Mouse (Mus musculus): Measurements from ENCODE around the gene Prcc.

- TF ChIP-seq CTCF (IDR thresholded peaks at IDR 0.05; ENCODE audit: low read depth) (no peak), EP300 (optimal IDR thresholded peaks at IDR 0.05) (no peak)
These were observed 28.1 kb upstream of the Prcc start for GRCm38 (mm10) chr3:87913491-87913890.
